Comparison of ENCODE assay signal across 9 mouse cellular contexts in genomic region chr1:38512258-38513081, GRCm38 (mm10).
DNase-seq lines count a peak whose midpoint lies in the region; ATAC-seq and TF ChIP-seq lines count a peak whose summit lies in the region.
"Had no signal": no experiment of that assay in that cellular context is flagged by ENCODE, and none has a peak within 500 bp of the region (broad histone marks: within the 10 kb centered on the region; RNA-seq: fewer than 3 reads in every experiment).

No protein-coding gene starts in this region.

- H3K9me3 ChIP-seq in liver, postnatal 0 days (ENCODE audit: low read length) = no peaks in the 10 kb centered on the region
- H3K9me3 ChIP-seq in liver, embryonic 12.5 days (replicated peaks) = no peaks in the 10 kb centered on the region
- H3K9me3 ChIP-seq in forebrain, embryonic 13.5 days (replicated peaks) = no peaks in the 10 kb centered on the region
- H3K9me3 ChIP-seq in kidney, postnatal 0 days (replicated peaks; ENCODE audit: low read length) = no peaks in the 10 kb centered on the region
- no peaks in the 10 kb centered on the region for H3K9me3 ChIP-seq in neural tube, embryonic 13.5 days

- no peak overlapping the region for H3K9ac ChIP-seq in liver, postnatal 0 days (replicated peaks)
- H3K9ac ChIP-seq in liver, embryonic 12.5 days = no peak overlapping the region
- no peak overlapping the region for H3K9ac ChIP-seq in forebrain, embryonic 13.5 days
- H3K9ac ChIP-seq in kidney, postnatal 0 days (ENCODE audit: low read depth, low read length) = no peak overlapping the region
- H3K9ac ChIP-seq in neural tube, embryonic 13.5 days = peak overlapping the region; percentile 44

- WGBS in liver, postnatal 0 days (ENCODE audit: insufficient replicate concordance) = 63% methylated on average over 15 of the region's 15 CpGs
- WGBS in liver, embryonic 12.5 days (ENCODE audit: insufficient replicate concordance) = 66% methylated on average over 15 of the region's 15 CpGs
- WGBS in forebrain, embryonic 13.5 days = 62% methylated on average over 15 of the region's 15 CpGs
- WGBS in kidney, postnatal 0 days = 20% methylated on average over 15 of the region's 15 CpGs
- WGBS in neural tube, embryonic 13.5 days = 19% methylated on average over 15 of the region's 15 CpGs

- TF ChIP-seq CTCF in liver, postnatal 0 days (IDR thresholded peaks at IDR 0.05; ENCODE audit: low read depth) = no peak
- TF ChIP-seq CTCF in kidney, postnatal 0 days (IDR thresholded peaks at IDR 0.05; ENCODE audit: low read depth) = no peak

- no peak overlapping the region for H3K4me3 ChIP-seq in liver, postnatal 0 days (ENCODE audit: low read depth, low read length)
- H3K4me3 ChIP-seq in liver, embryonic 12.5 days = no peak overlapping the region
- H3K4me3 ChIP-seq in forebrain, embryonic 13.5 days = no peak overlapping the region
- H3K4me3 ChIP-seq in kidney, postnatal 0 days (replicated peaks; ENCODE audit: low read depth, low read length) = no peak overlapping the region
- H3K4me3 ChIP-seq in neural tube, embryonic 13.5 days = no peak overlapping the region

- H3K36me3 ChIP-seq in liver, postnatal 0 days (replicated peaks; ENCODE audit: insufficient read depth, low read length) = no peaks in the 10 kb centered on the region
- no peaks in the 10 kb centered on the region for H3K36me3 ChIP-seq in liver, embryonic 12.5 days
- H3K36me3 ChIP-seq in forebrain, embryonic 13.5 days (ENCODE audit: poor library complexity, severe bottlenecking) = no peaks in the 10 kb centered on the region
- H3K36me3 ChIP-seq in kidney, postnatal 0 days (ENCODE audit: insufficient read depth, low read length) = no peaks in the 10 kb centered on the region
- H3K36me3 ChIP-seq in neural tube, embryonic 13.5 days = no peaks in the 10 kb centered on the region

- H3K4me1 ChIP-seq in liver, postnatal 0 days (ENCODE audit: insufficient read depth) = no peaks in the 10 kb centered on the region; the same call in 1 of the 2 replicates
- H3K4me1 ChIP-seq in liver, embryonic 12.5 days = peaks cover 7% of the 10 kb centered on the region
- peaks cover 28% of the 10 kb centered on the region for H3K4me1 ChIP-seq in forebrain, embryonic 13.5 days
- H3K4me1 ChIP-seq in kidney, postnatal 0 days (replicated peaks; ENCODE audit: insufficient read depth, low read length) = peaks cover 8% of the 10 kb centered on the region; the same call in 1 of the 2 replicates
- H3K4me1 ChIP-seq in neural tube, embryonic 13.5 days (replicated peaks) = peaks cover 78% of the 10 kb centered on the region

- peak; percentile 66 for ATAC-seq in liver, postnatal 0 days
- ATAC-seq in liver, embryonic 12.5 days = no peak
- ATAC-seq in forebrain, embryonic 13.5 days = peak; percentile 55; the same call in 1 of the 2 replicates
- no peak for ATAC-seq in kidney, postnatal 0 days (replicated peaks; ENCODE audit: low FRiP score, low read depth)
- ATAC-seq in neural tube, embryonic 13.5 days (ENCODE audit: low read depth) = peak; percentile 74

- TF ChIP-seq EP300 in liver, postnatal 0 days (IDR thresholded peaks at IDR 0.05; ENCODE audit: low read depth) = no peak

- H3K27me3 ChIP-seq in liver, postnatal 0 days (ENCODE audit: insufficient read depth, low read length) = no peaks in the 10 kb centered on the region
- no peaks in the 10 kb centered on the region for H3K27me3 ChIP-seq in liver, embryonic 12.5 days (replicated peaks)
- no peaks in the 10 kb centered on the region for H3K27me3 ChIP-seq in forebrain, embryonic 13.5 days
- no peaks in the 10 kb centered on the region for H3K27me3 ChIP-seq in kidney, postnatal 0 days (ENCODE audit: insufficient read depth, low read length)
- no peaks in the 10 kb centered on the region for H3K27me3 ChIP-seq in neural tube, embryonic 13.5 days

- no peak overlapping the region for H3K27ac ChIP-seq in liver, postnatal 0 days (ENCODE audit: low read depth)
- no peak overlapping the region for H3K27ac ChIP-seq in liver, embryonic 12.5 days
- peak overlapping the region; percentile 57 for H3K27ac ChIP-seq in forebrain, embryonic 13.5 days
- H3K27ac ChIP-seq in kidney, postnatal 0 days = peak overlapping the region; percentile 31; the same call in 1 of the 2 replicates
- H3K27ac ChIP-seq in neural tube, embryonic 13.5 days (replicated peaks) = peak overlapping the region; percentile 85

- H3K4me2 ChIP-seq in liver, postnatal 0 days (ENCODE audit: low read depth, low read length) = no peak overlapping the region
- H3K4me2 ChIP-seq in liver, embryonic 12.5 days = no peak overlapping the region
- peak overlapping the region; percentile 5; the same call in 1 of the 2 replicates for H3K4me2 ChIP-seq in forebrain, embryonic 13.5 days
- peak overlapping the region; percentile 21; the same call in 1 of the 2 replicates for H3K4me2 ChIP-seq in kidney, postnatal 0 days (ENCODE audit: low read length)
- H3K4me2 ChIP-seq in neural tube, embryonic 13.5 days = peak overlapping the region; percentile 38

- no peak for DNase-seq in liver, postnatal 0 days
- peak; percentile 83 for DNase-seq in kidney, postnatal 0 days (ENCODE audit: low spot score)
- no peak for DNase-seq in spleen, adult 12 weeks (ENCODE audit: low spot score)
- DNase-seq in ovary, postnatal 10 days (ENCODE audit: low spot score) = no peak
- no peak for DNase-seq in spleen, postnatal 36 days (ENCODE audit: low spot score in 2 of 2)
- DNase-seq: thymus, adult 2 months had no signal

Comparison
In these comparisons a context has a peak if more than half of its experiments do, and no peak if none do; other contexts are left out.
1. ATAC-seq: peak in liver, postnatal 0 days (single experiment), forebrain, embryonic 13.5 days (single experiment) and neural tube, embryonic 13.5 days (single experiment); none in liver, embryonic 12.5 days (single experiment) and kidney, postnatal 0 days (single experiment).
2. H3K27ac ChIP-seq: peak in forebrain, embryonic 13.5 days (single experiment), kidney, postnatal 0 days (single experiment) and neural tube, embryonic 13.5 days (single experiment); none in liver, postnatal 0 days (single experiment) and liver, embryonic 12.5 days (single experiment).
3. H3K4me2 ChIP-seq: peak in forebrain, embryonic 13.5 days (single experiment), kidney, postnatal 0 days (single experiment) and neural tube, embryonic 13.5 days (single experiment); none in liver, postnatal 0 days (single experiment) and liver, embryonic 12.5 days (single experiment).